Mouse (Mus musculus): Measurements from ENCODE around the gene Prickle4. TPM values are rescaled to one million over a fixed set of nuclear protein-coding genes. Genes with fewer than 3 reads are reported as not detected.

Gene Prickle4
- polyA plus RNA-seq, 1 experiment from 2014 or later = 0.27 TPM

DNA sequence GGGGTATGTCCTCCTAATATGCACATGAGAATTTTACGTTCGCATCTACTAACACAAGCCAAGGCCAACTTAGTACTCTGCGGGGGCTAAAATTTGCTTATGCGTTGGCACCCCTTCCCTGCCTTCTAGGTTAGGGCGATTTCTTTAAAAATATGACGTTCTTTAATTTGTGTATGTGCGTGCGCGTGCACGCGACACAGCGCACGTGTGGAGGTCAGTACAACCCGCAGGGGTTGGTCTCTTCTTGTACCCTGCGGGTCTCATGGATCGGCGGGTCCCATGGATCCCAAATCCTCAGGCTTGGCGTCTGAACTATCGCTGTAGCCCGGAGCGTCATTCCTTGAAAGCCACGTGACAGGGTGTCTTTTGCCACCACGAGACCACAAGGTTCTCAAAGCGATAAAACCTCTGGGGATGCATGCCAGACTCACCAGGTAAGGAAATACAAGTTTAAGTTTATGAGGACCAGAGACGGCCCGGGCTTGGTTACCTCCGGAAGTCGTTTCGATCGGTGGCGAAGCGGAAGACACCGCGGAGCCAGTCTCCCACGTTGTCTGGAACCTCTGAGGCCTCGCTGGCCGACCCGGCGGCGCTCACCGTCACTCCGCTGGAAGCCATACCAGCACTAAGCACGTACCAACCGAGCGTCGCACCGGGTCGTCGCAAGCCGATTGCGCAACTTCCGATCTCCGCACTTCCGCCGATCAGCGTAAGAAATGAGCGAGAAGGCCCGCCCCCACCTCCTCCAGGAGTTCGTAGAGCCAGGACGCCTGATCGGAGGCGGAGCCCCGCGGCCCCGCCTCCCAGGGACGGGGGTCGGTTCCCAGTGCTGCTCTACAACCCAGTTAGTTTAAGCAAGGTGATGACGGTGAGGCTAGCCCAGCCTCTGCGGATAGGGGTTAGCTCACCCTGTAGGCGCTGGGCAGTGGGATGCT, 6.9 kb downstream of the Prickle4 start:
- peak overlapping the region; percentile 83 for H3K27ac ChIP-seq
- peak overlapping the region; percentile 76 for H3K9ac ChIP-seq
- H3K4me3 ChIP-seq = peak overlapping the region; percentile 80
- ATAC-seq (ENCODE audit: insufficient number of reproducible peaks, low FRiP score, low TSS enrichment, low read depth) = peak; percentile 86
- H3K4me2 ChIP-seq = peak overlapping the region; percentile 95
- no peaks in the 10 kb centered on the region for H3K27me3 ChIP-seq
- peaks cover 28% of the 10 kb centered on the region for H3K36me3 ChIP-seq
- WGBS = under 1% methylated on average over 70 of the region's 70 CpGs
- H3K4me1 ChIP-seq = peaks cover 24% of the 10 kb centered on the region
- no peaks in the 10 kb centered on the region for H3K9me3 ChIP-seq

DNA sequence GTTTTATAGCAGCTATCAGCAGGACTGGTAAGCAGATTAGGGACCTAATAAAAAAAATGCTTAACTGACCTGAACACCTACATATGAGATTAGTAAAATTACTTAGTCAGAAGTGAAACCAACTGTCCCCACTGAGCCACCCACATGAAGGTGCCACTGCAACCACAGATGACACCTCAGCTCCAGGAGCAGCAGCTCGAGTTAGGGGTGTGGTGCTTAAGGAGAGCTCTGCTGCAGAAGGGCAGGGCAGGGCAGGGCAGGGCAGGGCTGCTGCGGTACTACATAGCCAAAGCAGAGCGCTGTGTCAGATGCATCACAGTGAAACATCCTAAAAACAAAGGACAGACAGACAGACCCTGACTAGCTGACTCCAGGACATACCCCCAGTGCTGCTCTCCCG, 11.7 kb downstream of the Prickle4 start:
- no peak overlapping the region for H3K4me2 ChIP-seq
- H3K27me3 ChIP-seq = no peaks in the 10 kb centered on the region
- WGBS = 72% methylated on average over 4 of the region's 4 CpGs
- peaks cover 70% of the 10 kb centered on the region for H3K36me3 ChIP-seq
- H3K4me3 ChIP-seq = no peak overlapping the region
- peaks cover 13% of the 10 kb centered on the region for H3K4me1 ChIP-seq
- H3K9me3 ChIP-seq = no peaks in the 10 kb centered on the region
- no peak overlapping the region for H3K9ac ChIP-seq
- no peak for ATAC-seq (ENCODE audit: insufficient number of reproducible peaks, low FRiP score, low TSS enrichment, low read depth)
- no peak overlapping the region for H3K27ac ChIP-seq

DNA sequence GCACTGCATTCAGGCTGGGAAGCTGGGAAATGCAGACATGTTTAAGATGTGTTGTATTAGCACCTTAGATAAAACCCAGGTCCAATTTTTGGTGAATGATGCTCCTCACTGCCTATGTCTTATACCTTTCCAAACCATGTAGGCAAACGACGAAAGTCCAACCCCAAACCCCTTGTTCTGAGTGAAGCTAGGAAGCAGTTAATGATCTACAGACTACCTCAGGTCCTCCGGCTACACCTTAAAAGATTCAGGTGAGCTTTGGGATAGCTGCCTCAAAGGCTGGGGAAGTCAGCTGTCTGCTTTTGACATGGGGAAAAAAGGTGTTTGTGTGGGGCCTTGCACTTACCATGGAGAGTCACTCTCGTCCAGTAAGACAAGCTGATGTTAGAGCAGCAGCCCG, 15.8 kb downstream of the Prickle4 start:
- ATAC-seq (ENCODE audit: insufficient number of reproducible peaks, low FRiP score, low TSS enrichment, low read depth) = no peak
- H3K36me3 ChIP-seq = peaks cover 56% of the 10 kb centered on the region

GRCm38 (mm10) chr17:47678238-47678637, 16.3 kb downstream of the Prickle4 start:
- 91% methylated on average over 5 of the region's 5 CpGs for WGBS

More for the DNA sequence above, 15.8 kb downstream of the Prickle4 start:
- no peaks in the 10 kb centered on the region for H3K4me1 ChIP-seq
- no peak overlapping the region for H3K9ac ChIP-seq
- WGBS = 84% methylated on average over 5 of the region's 5 CpGs
- no peak overlapping the region for H3K27ac ChIP-seq
- H3K4me2 ChIP-seq = no peak overlapping the region
- H3K4me3 ChIP-seq = no peak overlapping the region
- no peaks in the 10 kb centered on the region for H3K27me3 ChIP-seq
- no peaks in the 10 kb centered on the region for H3K9me3 ChIP-seq

GRCm38 (mm10) chr17:47676581-47676980, 18.0 kb downstream of the Prickle4 start:
- WGBS = 22% methylated on average over 9 of the region's 9 CpGs
- H3K36me3 ChIP-seq = peaks cover 44% of the 10 kb centered on the region
- ATAC-seq (ENCODE audit: insufficient number of reproducible peaks, low FRiP score, low TSS enrichment, low read depth) = no peak

More at GRCm38 (mm10) chr17:47678238-47678637, 16.3 kb downstream of the Prickle4 start:
- Histone ChIP-seq H3K4me3 (no peak overlapping the region), H3K27me3 (peaks cover 2% of the 10 kb centered on the region), H3K4me1 (peaks cover under 1% of the 10 kb centered on the region; the same call in 1 of the 2 replicates), H3K36me3 (peaks cover 53% of the 10 kb centered on the region), H3K9me3 (no peaks in the 10 kb centered on the region), H3K27ac (no peak overlapping the region), H3K9ac (no peak overlapping the region), H3K4me2 (no peak overlapping the region)
- ATAC-seq (ENCODE audit: insufficient number of reproducible peaks, low FRiP score, low TSS enrichment, low read depth) = no peak

DNA sequence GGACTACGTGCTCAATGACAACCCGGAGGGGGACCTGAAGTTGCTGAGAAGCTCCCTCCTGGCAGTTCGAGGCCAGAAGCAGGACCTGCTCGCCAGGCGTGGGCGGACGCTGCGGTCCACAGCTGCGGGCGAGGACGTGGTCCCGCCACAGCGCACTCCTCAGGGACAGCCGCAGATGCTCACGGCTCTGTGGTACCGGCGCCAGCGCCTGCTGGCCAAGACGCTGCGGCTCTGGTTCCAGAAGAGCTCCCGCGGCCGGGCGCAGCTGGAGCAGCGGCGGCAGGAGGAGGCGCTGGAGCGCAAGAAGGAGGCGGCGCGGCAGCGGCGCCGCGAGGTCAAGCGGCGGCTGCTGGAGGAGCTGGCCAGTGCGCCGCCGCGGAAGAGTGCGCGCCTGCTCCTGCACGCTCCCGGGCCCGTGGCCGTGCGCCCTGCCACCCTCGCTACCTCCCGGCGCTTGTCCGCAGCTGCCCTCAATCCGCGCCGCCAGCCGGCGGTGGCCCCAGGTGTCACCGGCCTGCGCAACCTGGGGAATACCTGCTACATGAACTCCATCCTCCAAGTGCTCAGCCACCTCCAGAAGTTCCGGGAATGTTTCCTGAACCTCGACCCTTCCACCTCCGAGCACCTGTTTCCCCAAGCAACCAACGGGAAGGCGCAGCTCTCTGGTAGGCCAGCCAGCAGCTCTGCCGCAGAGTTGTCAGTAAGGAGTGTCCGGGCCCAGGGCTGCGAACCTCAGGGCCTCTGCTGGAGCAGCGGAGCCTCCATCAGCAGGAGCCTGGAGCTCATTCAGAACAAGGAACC, 22.0 kb downstream of the Prickle4 start:
- peaks cover 20% of the 10 kb centered on the region for H3K27me3 ChIP-seq
- H3K9me3 ChIP-seq = no peaks in the 10 kb centered on the region
- peak; percentile 65; the same call in 1 of the 2 replicates for ATAC-seq (ENCODE audit: insufficient number of reproducible peaks, low FRiP score, low TSS enrichment, low read depth)
- peak overlapping the region; percentile 81 for H3K4me2 ChIP-seq
- peaks cover 14% of the 10 kb centered on the region for H3K4me1 ChIP-seq
- H3K27ac ChIP-seq = peak overlapping the region; percentile 22; the same call in 1 of the 2 replicates
- H3K4me3 ChIP-seq = peak overlapping the region; percentile 45
- H3K36me3 ChIP-seq = peaks cover 13% of the 10 kb centered on the region; the same call in 1 of the 2 replicates
- 0 out of 2 replicates have a peak overlapping the region, but pooled peaks have one; percentile 31 for H3K9ac ChIP-seq
- 4% methylated on average over 66 of the region's 68 CpGs for WGBS

More at GRCm38 (mm10) chr17:47676581-47676980, 18.0 kb downstream of the Prickle4 start:
- Histone ChIP-seq H3K9ac (no peak overlapping the region), H3K4me1 (peaks cover 14% of the 10 kb centered on the region), H3K9me3 (no peaks in the 10 kb centered on the region), H3K4me2 (no peak overlapping the region), H3K4me3 (no peak overlapping the region), H3K27ac (no peak overlapping the region), H3K27me3 (peaks cover 13% of the 10 kb centered on the region)

GRCm38 (mm10) chr17:47671988-47672310, 22.6 kb downstream of the Prickle4 start:
- Histone ChIP-seq H3K27ac (no peak overlapping the region), H3K27me3 (peaks cover 20% of the 10 kb centered on the region), H3K4me1 (peaks cover 14% of the 10 kb centered on the region), H3K9ac (no peak overlapping the region), H3K9me3 (no peaks in the 10 kb centered on the region), H3K4me3 (peak overlapping the region; percentile 45), H3K36me3 (peaks cover 13% of the 10 kb centered on the region; the same call in 1 of the 2 replicates), H3K4me2 (peak overlapping the region; percentile 81)
- ATAC-seq (ENCODE audit: insufficient number of reproducible peaks, low FRiP score, low TSS enrichment, low read depth) = no peak
- WGBS = 14% methylated on average over 14 of the region's 14 CpGs

- Histone ChIP-seq H3K9ac (no peak overlapping the region), H3K36me3 (0 out of 2 replicates have a peak, but pooled peaks cover 4% of the 10 kb centered on the region), H3K4me3 (no peak overlapping the region), H3K27ac (no peak overlapping the region), H3K27me3 (peaks cover 20% of the 10 kb centered on the region), H3K4me2 (no peak overlapping the region), H3K4me1 (peaks cover 14% of the 10 kb centered on the region), H3K9me3 (no peaks in the 10 kb centered on the region)
- 79% methylated on average over 4 of the region's 4 CpGs for WGBS
- no peak for ATAC-seq (ENCODE audit: insufficient number of reproducible peaks, low FRiP score, low TSS enrichment, low read depth)
Observed at GRCm38 (mm10) chr17:47669166-47669565, 25.4 kb downstream of the Prickle4 start.

DNA sequence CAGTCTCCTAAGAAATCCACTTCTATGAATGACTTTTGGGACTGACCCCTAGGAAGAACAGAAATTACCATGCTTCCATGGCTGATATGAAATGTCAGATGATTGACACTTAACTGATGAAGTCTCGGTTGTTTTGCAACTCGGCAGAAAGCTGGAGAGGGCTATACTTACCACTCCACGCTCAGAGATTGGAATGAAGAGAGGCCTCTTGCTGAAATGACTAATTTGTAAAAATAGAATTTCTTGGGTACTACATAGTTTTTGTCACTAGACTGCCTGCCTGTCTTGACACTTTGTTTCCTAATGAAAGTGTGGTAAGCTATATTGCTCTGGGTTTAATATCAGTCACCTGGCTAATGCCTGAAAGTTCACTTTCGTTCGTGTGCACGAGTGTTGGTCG, 30.1 kb downstream of the Prickle4 start:
- H3K27ac ChIP-seq = no peak overlapping the region
- H3K4me2 ChIP-seq = no peak overlapping the region
- WGBS = 84% methylated on average over 7 of the region's 7 CpGs
- H3K4me1 ChIP-seq = no peaks in the 10 kb centered on the region
- no peak overlapping the region for H3K9ac ChIP-seq
- no peaks in the 10 kb centered on the region for H3K9me3 ChIP-seq
- no peak for ATAC-seq (ENCODE audit: insufficient number of reproducible peaks, low FRiP score, low TSS enrichment, low read depth)
- H3K27me3 ChIP-seq = no peaks in the 10 kb centered on the region
- H3K4me3 ChIP-seq = no peak overlapping the region
- H3K36me3 ChIP-seq = no peaks in the 10 kb centered on the region

DNA sequence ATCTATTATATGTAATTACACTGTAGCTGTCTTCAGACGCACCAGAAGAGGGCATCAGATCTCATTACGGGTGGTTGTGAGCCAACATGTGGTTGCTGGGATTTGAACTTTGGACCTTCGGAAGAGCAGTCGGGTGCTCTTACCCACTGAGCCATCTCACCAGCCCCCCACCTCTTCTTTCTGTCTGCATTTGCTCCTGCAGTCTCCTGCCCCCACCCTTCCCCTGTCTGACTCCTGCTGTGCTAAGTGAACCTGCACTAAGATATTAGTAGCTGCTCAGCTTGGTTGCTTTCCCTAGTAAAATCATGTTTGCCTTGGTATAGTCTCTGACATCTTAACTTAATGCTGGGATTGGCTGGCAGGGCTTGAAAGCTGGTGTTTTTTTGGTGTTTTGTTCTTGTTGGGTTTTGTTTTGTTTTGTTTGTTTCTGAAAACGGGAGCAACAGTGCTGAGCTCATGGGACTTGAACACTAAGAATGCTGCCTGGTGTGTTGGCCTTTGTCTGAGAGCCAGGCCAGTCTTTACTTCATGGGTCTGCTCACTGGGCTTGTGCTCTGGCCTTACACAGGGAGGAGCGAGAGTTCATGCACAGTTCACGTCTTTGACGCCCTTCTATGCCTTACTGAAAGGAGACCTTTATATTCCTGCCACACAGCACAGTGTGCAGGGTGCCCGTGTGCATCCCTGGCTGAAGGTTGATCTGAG, 31.4 kb downstream of the Prickle4 start:
- H3K9ac ChIP-seq = no peak overlapping the region
- H3K9me3 ChIP-seq = no peaks in the 10 kb centered on the region
- H3K27me3 ChIP-seq = no peaks in the 10 kb centered on the region
- no peak overlapping the region for H3K4me2 ChIP-seq
- no peaks in the 10 kb centered on the region for H3K36me3 ChIP-seq
- no peak overlapping the region for H3K4me3 ChIP-seq
- ATAC-seq (ENCODE audit: insufficient number of reproducible peaks, low FRiP score, low TSS enrichment, low read depth) = no peak
- 70% methylated on average over 9 of the region's 9 CpGs for WGBS
- no peak overlapping the region for H3K27ac ChIP-seq
- no peaks in the 10 kb centered on the region for H3K4me1 ChIP-seq

GRCm38 (mm10) chr17:47658741-47659243, 35.7 kb downstream of the Prickle4 start:
- Histone ChIP-seq H3K9me3 (no peaks in the 10 kb centered on the region), H3K27me3 (no peaks in the 10 kb centered on the region), H3K9ac (no peak overlapping the region), H3K27ac (no peak overlapping the region), H3K4me3 (no peak overlapping the region), H3K4me1 (no peaks in the 10 kb centered on the region), H3K4me2 (no peak overlapping the region), H3K36me3 (no peaks in the 10 kb centered on the region)
- WGBS = 86% methylated on average over 3 of the region's 3 CpGs
- ATAC-seq (ENCODE audit: insufficient number of reproducible peaks, low FRiP score, low TSS enrichment, low read depth) = no peak
